21 mouse cellular contexts compared by ENCODE assay signal in genomic region chr5:45435967-45436950, GRCm38 (mm10). TPM values are rescaled to one million over a fixed set of nuclear protein-coding genes. Genes with fewer than 3 reads are reported as not detected.
A peak's percentile ranks its signal among the peaks of the same experiment; 100 is the strongest.
DNase-seq lines count a peak whose midpoint lies in the region; ATAC-seq lines count a peak whose summit lies in the region.
"Had no signal": no experiment of that assay in that cellular context is flagged by ENCODE, and none has a peak within 500 bp of the region (broad histone marks: within the 10 kb centered on the region; RNA-seq: fewer than 3 reads in every experiment).

No protein-coding gene starts in this region.

- DNase-seq in NIH3T3 (ENCODE audit: low read depth) = peak; percentile 67
- DNase-seq in frontal cortex, postnatal 14 days (ENCODE audit: low spot score in 2 of 2) = no peak
- no peak for DNase-seq in right cerebral cortex, postnatal 10 days (ENCODE audit: low spot score in 2 of 2)
- DNase-seq in adrenal gland, postnatal 36 days = no peak
- DNase-seq: adrenal gland, adult 8-10 months; cerebellum, adult 8-10 months; gastrocnemius, postnatal 25 days; left cerebral cortex, postnatal 4 days; lung, embryonic 14.5 days; right cerebral cortex, postnatal 25 days; thymus, postnatal 4 days had no signal

- ATAC-seq in embryonic facial prominence, embryonic 15.5 days (ENCODE audit: insufficient number of reproducible peaks, low FRiP score, low TSS enrichment, low read depth) = 0 out of 2 replicates have a peak, but pooled peaks have one; percentile 24
- ATAC-seq in kidney, embryonic 16.5 days (ENCODE audit: low FRiP score, low TSS enrichment) = peak; percentile 84
- peak; percentile 71 for ATAC-seq in limb, embryonic 13.5 days (ENCODE audit: low FRiP score, low read depth)

- no peaks in the 10 kb centered on the region for H3K4me1 ChIP-seq in embryonic facial prominence, embryonic 15.5 days
- H3K4me1 ChIP-seq in kidney, embryonic 16.5 days (ENCODE audit: insufficient read depth, low read length) = no peaks in the 10 kb centered on the region
- peaks cover 17% of the 10 kb centered on the region for H3K4me1 ChIP-seq in limb, embryonic 13.5 days
- H3K4me1 ChIP-seq: midbrain, embryonic 12.5 days had no signal

- no peak overlapping the region for H3K9ac ChIP-seq in embryonic facial prominence, embryonic 15.5 days
- H3K9ac ChIP-seq in kidney, embryonic 16.5 days (replicated peaks; ENCODE audit: low read length) = no peak overlapping the region
- peak overlapping the region; percentile 13; the same call in 1 of the 2 replicates for H3K9ac ChIP-seq in limb, embryonic 13.5 days
- H3K9ac ChIP-seq: heart, embryonic 13.5 days; lung, embryonic 14.5 days; midbrain, embryonic 12.5 days had no signal

- no peak overlapping the region for H3K4me2 ChIP-seq in embryonic facial prominence, embryonic 15.5 days (replicated peaks)
- H3K4me2 ChIP-seq in kidney, embryonic 16.5 days (replicated peaks; ENCODE audit: low read depth, low read length) = no peak overlapping the region
- H3K4me2 ChIP-seq in limb, embryonic 13.5 days (replicated peaks) = no peak overlapping the region
- H3K4me2 ChIP-seq: heart, embryonic 13.5 days; lung, embryonic 14.5 days; midbrain, embryonic 12.5 days had no signal

- H3K4me3 ChIP-seq in embryonic facial prominence, embryonic 15.5 days (replicated peaks) = no peak overlapping the region
- no peak overlapping the region for H3K4me3 ChIP-seq in kidney, embryonic 16.5 days (ENCODE audit: low read length)
- H3K4me3 ChIP-seq in limb, embryonic 13.5 days = no peak overlapping the region
- H3K4me3 ChIP-seq: heart, embryonic 13.5 days; hindbrain, embryonic 10.5 days; midbrain, embryonic 12.5 days had no signal

- H3K27me3 ChIP-seq in embryonic facial prominence, embryonic 15.5 days = no peaks in the 10 kb centered on the region
- no peaks in the 10 kb centered on the region for H3K27me3 ChIP-seq in kidney, embryonic 16.5 days (ENCODE audit: insufficient read depth, low read length)
- H3K27me3 ChIP-seq in limb, embryonic 13.5 days = no peaks in the 10 kb centered on the region
- H3K27me3 ChIP-seq: heart, embryonic 13.5 days; midbrain, embryonic 12.5 days had no signal

- H3K9me3 ChIP-seq in embryonic facial prominence, embryonic 15.5 days (replicated peaks) = no peaks in the 10 kb centered on the region
- no peaks in the 10 kb centered on the region for H3K9me3 ChIP-seq in kidney, embryonic 16.5 days (ENCODE audit: low read length)
- H3K9me3 ChIP-seq in limb, embryonic 13.5 days = no peaks in the 10 kb centered on the region
- H3K9me3 ChIP-seq: G1E; heart, embryonic 13.5 days; hindbrain, embryonic 10.5 days; midbrain, embryonic 12.5 days had no signal

- 64% methylated on average over 14 of the region's 14 CpGs for WGBS in embryonic facial prominence, embryonic 15.5 days
- 88% methylated on average over 14 of the region's 14 CpGs for WGBS in kidney, embryonic 16.5 days
- 62% methylated on average over 14 of the region's 14 CpGs for WGBS in limb, embryonic 13.5 days

- no peak overlapping the region for H3K27ac ChIP-seq in embryonic facial prominence, embryonic 15.5 days (replicated peaks)
- H3K27ac ChIP-seq in kidney, embryonic 16.5 days (ENCODE audit: low read length) = peak overlapping the region; percentile 57
- no peak overlapping the region for H3K27ac ChIP-seq in limb, embryonic 13.5 days
- H3K27ac ChIP-seq: heart, embryonic 13.5 days; hindbrain, embryonic 10.5 days; macrophage; midbrain, embryonic 12.5 days had no signal

- H3K36me3 ChIP-seq in embryonic facial prominence, embryonic 15.5 days = peaks cover 36% of the 10 kb centered on the region; the same call in 1 of the 2 replicates
- peaks cover 54% of the 10 kb centered on the region for H3K36me3 ChIP-seq in kidney, embryonic 16.5 days (ENCODE audit: insufficient read depth, low read length)
- H3K36me3 ChIP-seq in limb, embryonic 13.5 days = peaks cover 42% of the 10 kb centered on the region

RNA-seq across cellular contexts. Expression of gene Qdpr, which starts 13.8 kb away (rescaled TPM):
- 122 and 126 TPM in 2 replicates for polyA plus RNA-seq in embryonic facial prominence, embryonic 15.5 days (2015; fragmentation: Nextera tagmentation; extraction: Ambion mirVana)
- 213 and 231 TPM in 2 replicates for polyA plus RNA-seq in kidney, embryonic 16.5 days (2015; fragmentation: Nextera tagmentation; extraction: Ambion mirVana)
- polyA plus RNA-seq in limb, embryonic 13.5 days (2015; fragmentation: Nextera tagmentation; extraction: Ambion mirVana) = 122 and 128 TPM in 2 replicates
- 100 to 1,000 TPM; 110 to 138 TPM for total RNA-seq in adrenal gland, postnatal 36 days (2021)

RNA-seq across cellular contexts. Expression of gene Clrn2, which starts 17.3 kb away (rescaled TPM):
- polyA plus RNA-seq in embryonic facial prominence, embryonic 15.5 days (2015; fragmentation: Nextera tagmentation; extraction: Ambion mirVana) = 0.17 and 0.24 TPM in 2 replicates
- polyA plus RNA-seq in kidney, embryonic 16.5 days (2015; fragmentation: Nextera tagmentation; extraction: Ambion mirVana) = not detected in 2 replicates
- not detected in 2 replicates for polyA plus RNA-seq in limb, embryonic 13.5 days (2015; fragmentation: Nextera tagmentation; extraction: Ambion mirVana)
- total RNA-seq in adrenal gland, postnatal 36 days (2021) = not detected
- total RNA-seq: adrenal gland, adult 8-10 months; gastrocnemius, postnatal 25 days; layer of hippocampus, postnatal 10 days; left cerebral cortex, postnatal 4 days had no signal
- polyA plus RNA-seq: G1E; heart, embryonic 13.5 days; lung, embryonic 14.5 days; macrophage; neural tube, embryonic 11.5 days had no signal

RNA-seq across cellular contexts. Expression of gene Lap3, which starts 56.9 kb away (rescaled TPM):
- 67.7 and 68.7 TPM in 2 replicates for polyA plus RNA-seq in embryonic facial prominence, embryonic 15.5 days (2015; fragmentation: Nextera tagmentation; extraction: Ambion mirVana)
- polyA plus RNA-seq in kidney, embryonic 16.5 days (2015; fragmentation: Nextera tagmentation; extraction: Ambion mirVana) = 109 and 113 TPM in 2 replicates
- polyA plus RNA-seq in limb, embryonic 13.5 days (2015; fragmentation: Nextera tagmentation; extraction: Ambion mirVana) = 78.2 and 78.8 TPM in 2 replicates
- 10 to 100 TPM; 72.2 to 76.2 TPM for total RNA-seq in adrenal gland, postnatal 36 days (2021)

Comparison
In these comparisons a context has a peak if more than half of its experiments do, and no peak if none do; other contexts are left out.
1. ATAC-seq: peak in every context shown above with its lines; median percentile 84 in kidney, embryonic 16.5 days; 71 in limb, embryonic 13.5 days; 24 in embryonic facial prominence, embryonic 15.5 days.